Mouse (Mus musculus): ENCODE measurements around the gene Tmub1.

GRCm38 (mm10) chr5:24496756-24497155 lies 49.1 kb upstream of the Tmub1 start:
- TF ChIP-seq POLR2A (IDR thresholded peaks at IDR 0.05; ENCODE audit: borderline replicate concordance, extremely low read depth, low read depth, low read length): no peak
- TF ChIP-seq CTCF (IDR thresholded peaks at IDR 0.05; ENCODE audit: insufficient read depth, low read length): no peak

Measured in lung, adult 2 months (tissue).